Mouse (Mus musculus): ENCODE results near the gene Epb41l4b. TPM values are rescaled to one million over a fixed set of nuclear protein-coding genes. Genes with fewer than 3 reads are reported as not detected.

The Epb41l4b gene
- polyA plus RNA-seq, 1 experiment: 1.1 TPM

DNA sequence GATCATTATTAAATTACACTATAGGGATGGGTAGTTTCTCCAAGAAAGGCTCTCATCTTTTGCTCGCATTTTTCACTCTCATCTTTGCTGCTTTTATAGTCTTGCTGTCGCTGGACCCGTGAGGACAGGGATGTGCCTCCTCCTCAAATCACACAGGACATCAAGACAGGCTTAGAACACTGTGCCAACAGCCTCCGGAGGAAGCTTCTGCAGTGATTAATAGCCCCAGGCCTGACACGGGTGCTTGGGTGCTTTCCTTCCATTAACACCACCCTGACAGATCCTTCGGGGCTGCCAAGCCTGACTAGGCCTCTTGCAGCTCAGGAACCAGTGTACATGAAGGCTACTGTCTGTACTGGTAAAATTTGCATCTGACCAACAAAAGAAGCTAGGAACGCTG is 61.8 kb downstream of the Epb41l4b start:
- Histone ChIP-seq H3K27me3 (ENCODE audit: control insufficient read depth, insufficient read depth, insufficient read length) (peaks cover 10% of the 10 kb centered on the region), H3K36me3 (ENCODE audit: control insufficient read depth, insufficient read depth) (no peaks in the 10 kb centered on the region), H3ac (ENCODE audit: control insufficient read depth, insufficient read length, low read depth) (no peak overlapping the region), H3K4me3 (ENCODE audit: insufficient read depth, poor library complexity, severe bottlenecking) (no peak overlapping the region), H3K79me2 (ENCODE audit: control insufficient read depth, insufficient read depth) (no peaks in the 10 kb centered on the region), H3K79me3 (ENCODE audit: low read depth) (no peaks in the 10 kb centered on the region)
- no peak for TF ChIP-seq MYOD1 (IDR thresholded peaks at IDR 0.05; ENCODE audit: control insufficient read depth, insufficient read length, low read depth)
- TF ChIP-seq MYOG (IDR thresholded peaks at IDR 0.05; ENCODE audit: control insufficient read depth, extremely low read depth, insufficient read length): no peak
- no peak for TF ChIP-seq CEBPB (IDR thresholded peaks at IDR 0.05; ENCODE audit: low read depth)
- TF ChIP-seq FOSL1 (IDR thresholded peaks at IDR 0.05; ENCODE audit: insufficient read depth, low read length, poor library complexity, severe bottlenecking): no peak
- TF ChIP-seq CTCF (IDR thresholded peaks at IDR 0.05; ENCODE audit: control insufficient read depth, insufficient read depth, insufficient read length): no peak
- no peak for TF ChIP-seq USF1 (IDR thresholded peaks at IDR 0.05; ENCODE audit: low read depth)
- no peak for TF ChIP-seq MAX (IDR thresholded peaks at IDR 0.05)

DNA sequence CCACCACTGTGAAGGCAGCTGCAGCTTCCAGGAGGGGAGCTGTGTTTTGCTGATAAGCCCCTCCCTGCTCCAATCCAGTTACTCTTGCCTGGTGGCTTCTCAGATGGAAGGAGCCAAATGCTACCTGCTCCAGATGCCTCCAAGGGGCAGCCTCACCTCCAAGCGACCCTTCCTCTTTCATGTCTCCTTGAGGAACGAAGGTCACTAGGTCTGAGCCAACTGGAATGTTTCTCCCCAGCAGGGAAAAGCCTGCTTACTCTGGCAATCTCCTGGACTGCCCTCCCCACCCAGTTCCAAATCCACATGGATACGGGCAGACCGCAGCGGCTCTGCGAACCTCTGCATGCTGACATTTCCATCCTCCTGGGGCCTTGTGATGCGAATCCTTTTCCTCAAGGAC is 69.4 kb downstream of the Epb41l4b start:
- peaks cover 32% of the 10 kb centered on the region for H3K27me3 ChIP-seq (ENCODE audit: control insufficient read depth, insufficient read depth, insufficient read length)
- H3ac ChIP-seq (ENCODE audit: control insufficient read depth, insufficient read length, low read depth): no peak overlapping the region
- H3K79me3 ChIP-seq (ENCODE audit: low read depth): no peaks in the 10 kb centered on the region
- H3K36me3 ChIP-seq (ENCODE audit: control insufficient read depth, insufficient read depth): no peaks in the 10 kb centered on the region
- no peak overlapping the region for H3K4me3 ChIP-seq (ENCODE audit: insufficient read depth, poor library complexity, severe bottlenecking)
- no peaks in the 10 kb centered on the region for H3K79me2 ChIP-seq (ENCODE audit: control insufficient read depth, insufficient read depth)
- no peak for TF ChIP-seq FOSL1 (IDR thresholded peaks at IDR 0.05; ENCODE audit: insufficient read depth, low read length, poor library complexity, severe bottlenecking)
- no peak for TF ChIP-seq MAX (IDR thresholded peaks at IDR 0.05)
- TF ChIP-seq CEBPB (IDR thresholded peaks at IDR 0.05; ENCODE audit: low read depth): no peak
- no peak for TF ChIP-seq USF1 (IDR thresholded peaks at IDR 0.05; ENCODE audit: low read depth)
- no peak for TF ChIP-seq MYOD1 (IDR thresholded peaks at IDR 0.05; ENCODE audit: control insufficient read depth, insufficient read length, low read depth)
- TF ChIP-seq MYOG (IDR thresholded peaks at IDR 0.05; ENCODE audit: control insufficient read depth, extremely low read depth, insufficient read length): no peak
- no peak for TF ChIP-seq CTCF (IDR thresholded peaks at IDR 0.05; ENCODE audit: control insufficient read depth, insufficient read depth, insufficient read length)

DNA sequence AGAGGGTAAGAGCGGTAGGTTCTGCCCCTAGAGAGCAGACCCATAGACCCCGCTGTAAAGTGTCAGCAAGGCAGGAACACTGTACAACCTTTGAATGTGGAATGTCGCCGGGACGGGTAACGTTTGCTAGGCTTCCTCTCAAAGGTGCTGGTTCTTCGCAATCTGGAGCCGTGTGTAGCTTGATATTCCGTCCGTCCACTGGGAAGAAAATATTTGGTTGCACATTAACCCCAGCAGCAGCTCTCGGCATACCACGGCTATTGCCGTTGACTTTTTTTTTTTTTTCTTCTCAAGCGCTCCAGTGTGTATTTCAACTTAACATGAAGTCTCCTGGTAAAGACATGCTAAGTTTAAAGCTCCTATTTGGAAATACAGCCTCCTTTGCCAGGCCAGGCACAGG is 70.1 kb downstream of the Epb41l4b start:
- Histone ChIP-seq H3K79me3 (ENCODE audit: low read depth) (no peaks in the 10 kb centered on the region), H3K79me2 (ENCODE audit: control insufficient read depth, insufficient read depth) (no peaks in the 10 kb centered on the region), H3ac (ENCODE audit: control insufficient read depth, insufficient read length, low read depth) (no peak overlapping the region), H3K36me3 (ENCODE audit: control insufficient read depth, insufficient read depth) (no peaks in the 10 kb centered on the region), H3K4me3 (ENCODE audit: insufficient read depth, poor library complexity, severe bottlenecking) (no peak overlapping the region), H3K27me3 (ENCODE audit: control insufficient read depth, insufficient read depth, insufficient read length) (peaks cover 37% of the 10 kb centered on the region)
- TF ChIP-seq CEBPB (IDR thresholded peaks at IDR 0.05; ENCODE audit: low read depth) (no peak), MYOD1 (IDR thresholded peaks at IDR 0.05; ENCODE audit: control insufficient read depth, insufficient read length, low read depth) (no peak), CTCF (IDR thresholded peaks at IDR 0.05; ENCODE audit: control insufficient read depth, insufficient read depth, insufficient read length) (no peak), USF1 (IDR thresholded peaks at IDR 0.05; ENCODE audit: low read depth) (no peak), MAX (IDR thresholded peaks at IDR 0.05) (no peak), MYOG (IDR thresholded peaks at IDR 0.05; ENCODE audit: control insufficient read depth, extremely low read depth, insufficient read length) (no peak), FOSL1 (IDR thresholded peaks at IDR 0.05; ENCODE audit: insufficient read depth, low read length, poor library complexity, severe bottlenecking) (no peak)

DNA sequence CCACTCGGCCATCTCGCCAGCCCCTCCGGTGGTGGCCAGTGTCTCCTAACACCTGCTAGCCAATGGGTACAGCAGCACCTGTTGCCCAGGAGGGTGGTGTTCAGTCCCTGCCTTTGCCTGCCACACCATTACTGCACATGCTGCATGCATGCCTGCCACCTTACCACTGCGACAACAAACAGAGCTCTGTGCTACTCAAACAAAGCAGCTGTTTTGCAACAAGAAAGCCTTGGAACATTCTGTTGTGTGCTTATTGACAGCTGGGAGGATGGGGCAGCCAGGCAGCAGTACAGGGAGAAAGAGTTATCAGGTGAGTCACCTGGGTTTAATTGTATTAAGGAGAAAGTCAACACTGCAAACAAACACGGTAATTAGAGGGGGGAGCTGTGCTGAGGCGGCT is 72.6 kb downstream of the Epb41l4b start:
- no peak overlapping the region for H3K4me3 ChIP-seq (ENCODE audit: insufficient read depth, poor library complexity, severe bottlenecking)
- H3K27me3 ChIP-seq (ENCODE audit: control insufficient read depth, insufficient read depth, insufficient read length): peaks cover 45% of the 10 kb centered on the region
- H3ac ChIP-seq (ENCODE audit: control insufficient read depth, insufficient read length, low read depth): no peak overlapping the region
- no peak for TF ChIP-seq USF1 (IDR thresholded peaks at IDR 0.05; ENCODE audit: low read depth)
- no peak for TF ChIP-seq CTCF (IDR thresholded peaks at IDR 0.05; ENCODE audit: control insufficient read depth, insufficient read depth, insufficient read length)
- no peak for TF ChIP-seq FOSL1 (IDR thresholded peaks at IDR 0.05; ENCODE audit: insufficient read depth, low read length, poor library complexity, severe bottlenecking)
- no peak for TF ChIP-seq CEBPB (IDR thresholded peaks at IDR 0.05; ENCODE audit: low read depth)
- TF ChIP-seq MAX (IDR thresholded peaks at IDR 0.05): no peak
- no peak for TF ChIP-seq MYOD1 (IDR thresholded peaks at IDR 0.05; ENCODE audit: control insufficient read depth, insufficient read length, low read depth)
- TF ChIP-seq MYOG (IDR thresholded peaks at IDR 0.05; ENCODE audit: control insufficient read depth, extremely low read depth, insufficient read length): no peak
- no peaks in the 10 kb centered on the region for H3K79me3 ChIP-seq (ENCODE audit: low read depth)
- H3K79me2 ChIP-seq (ENCODE audit: control insufficient read depth, insufficient read depth): no peaks in the 10 kb centered on the region
- H3K36me3 ChIP-seq (ENCODE audit: control insufficient read depth, insufficient read depth): no peaks in the 10 kb centered on the region

DNA sequence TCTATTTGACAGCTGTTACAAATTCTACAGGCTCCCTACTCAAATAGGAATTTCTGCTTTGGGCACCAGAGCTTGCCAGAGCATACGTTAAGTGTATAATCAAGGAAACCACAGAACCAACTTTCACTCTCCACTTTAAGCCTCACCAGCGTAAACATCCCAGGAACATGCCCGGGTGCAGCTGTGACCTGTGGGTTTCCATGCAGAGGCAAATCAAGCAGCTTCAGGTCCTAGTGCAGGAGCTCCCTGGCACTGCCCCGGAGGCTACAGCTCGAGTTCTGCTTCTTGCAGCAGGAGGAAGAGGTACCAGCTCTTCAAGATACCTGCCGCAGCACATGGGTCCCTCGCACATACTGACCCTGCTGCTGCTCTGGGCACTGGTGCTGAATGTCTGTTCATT is 74.8 kb downstream of the Epb41l4b start:
- no peak overlapping the region for H3K4me3 ChIP-seq (ENCODE audit: insufficient read depth, poor library complexity, severe bottlenecking)
- no peaks in the 10 kb centered on the region for H3K79me2 ChIP-seq (ENCODE audit: control insufficient read depth, insufficient read depth)
- H3K79me3 ChIP-seq (ENCODE audit: low read depth): no peaks in the 10 kb centered on the region
- H3K27me3 ChIP-seq (ENCODE audit: control insufficient read depth, insufficient read depth, insufficient read length): peaks cover 37% of the 10 kb centered on the region
- no peaks in the 10 kb centered on the region for H3K36me3 ChIP-seq (ENCODE audit: control insufficient read depth, insufficient read depth)
- no peak for TF ChIP-seq CTCF (IDR thresholded peaks at IDR 0.05; ENCODE audit: control insufficient read depth, insufficient read depth, insufficient read length)
- TF ChIP-seq CEBPB (IDR thresholded peaks at IDR 0.05; ENCODE audit: low read depth): no peak
- no peak for TF ChIP-seq MYOD1 (IDR thresholded peaks at IDR 0.05; ENCODE audit: control insufficient read depth, insufficient read length, low read depth)
- no peak for TF ChIP-seq FOSL1 (IDR thresholded peaks at IDR 0.05; ENCODE audit: insufficient read depth, low read length, poor library complexity, severe bottlenecking)
- no peak for TF ChIP-seq MYOG (IDR thresholded peaks at IDR 0.05; ENCODE audit: control insufficient read depth, extremely low read depth, insufficient read length)
- no peak for TF ChIP-seq USF1 (IDR thresholded peaks at IDR 0.05; ENCODE audit: low read depth)
- no peak for TF ChIP-seq MAX (IDR thresholded peaks at IDR 0.05)
- H3ac ChIP-seq (ENCODE audit: control insufficient read depth, insufficient read length, low read depth): no peak overlapping the region

DNA sequence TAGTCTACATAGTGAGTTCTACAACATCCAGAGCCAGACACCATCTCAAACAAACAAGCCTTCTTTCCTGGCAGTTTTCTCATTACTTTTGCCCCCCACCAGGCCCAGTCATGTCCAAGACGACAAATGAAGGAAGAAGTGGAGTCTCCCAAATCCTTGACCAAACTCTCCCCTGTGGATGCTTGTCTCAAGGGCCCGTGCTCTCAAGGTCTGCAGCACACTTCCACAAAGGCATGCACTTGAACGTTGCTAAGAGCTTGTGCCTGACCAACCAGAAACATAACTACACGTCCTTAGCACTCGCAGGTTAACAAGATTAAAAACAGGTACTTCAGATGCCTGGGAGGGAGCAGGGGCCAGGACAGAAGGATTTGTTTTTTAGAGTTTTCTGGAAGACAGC is 75.4 kb downstream of the Epb41l4b start:
- no peaks in the 10 kb centered on the region for H3K79me3 ChIP-seq (ENCODE audit: low read depth)
- H3K36me3 ChIP-seq (ENCODE audit: control insufficient read depth, insufficient read depth): no peaks in the 10 kb centered on the region
- no peak for TF ChIP-seq USF1 (IDR thresholded peaks at IDR 0.05; ENCODE audit: low read depth)
- no peak for TF ChIP-seq FOSL1 (IDR thresholded peaks at IDR 0.05; ENCODE audit: insufficient read depth, low read length, poor library complexity, severe bottlenecking)
- no peak for TF ChIP-seq CEBPB (IDR thresholded peaks at IDR 0.05; ENCODE audit: low read depth)
- TF ChIP-seq MYOD1 (IDR thresholded peaks at IDR 0.05; ENCODE audit: control insufficient read depth, insufficient read length, low read depth): no peak
- TF ChIP-seq CTCF (IDR thresholded peaks at IDR 0.05; ENCODE audit: control insufficient read depth, insufficient read depth, insufficient read length): no peak
- no peak for TF ChIP-seq MYOG (IDR thresholded peaks at IDR 0.05; ENCODE audit: control insufficient read depth, extremely low read depth, insufficient read length)
- TF ChIP-seq MAX (IDR thresholded peaks at IDR 0.05): no peak
- H3K27me3 ChIP-seq (ENCODE audit: control insufficient read depth, insufficient read depth, insufficient read length): peaks cover 38% of the 10 kb centered on the region
- H3ac ChIP-seq (ENCODE audit: control insufficient read depth, insufficient read length, low read depth): no peak overlapping the region
- no peak overlapping the region for H3K4me3 ChIP-seq (ENCODE audit: insufficient read depth, poor library complexity, severe bottlenecking)
- H3K79me2 ChIP-seq (ENCODE audit: control insufficient read depth, insufficient read depth): no peaks in the 10 kb centered on the region
